Mouse (Mus musculus) pancreas, adult 10 weeks (tissue): ENCODE data around the gene Speer4c. TPM values are rescaled to one million over a fixed set of nuclear protein-coding genes. Genes with fewer than 3 reads are reported as not detected.

Experiments used
- polyA plus RNA-seq: library from polyadenylated mRNA; stranded (reverse); fragments of 350-450 nt; fragmentation: Illumina TruSeq; extraction: RNeasy Lipid Tissue Mini Kit (QIAGEN cat#74804); gene quantifications from one replicate; pipeline ENCODE4 v1.2.3, GENCODE M21; 2015; ENCODE audit warnings: low read depth, low replicate concordance; ENCODE audit not compliant: insufficient read depth

Gene Speer4c
- not detected for polyA plus RNA-seq

GRCm38 (mm10) chr5:15714171-15714570 lies at the start of gene Speer4c:
TSS of gene Speer4c (minus strand) at chr5:15714271.

Other genes with a start within 250 kb of the Speer4c start
- not detected for gene Gm21149, start 237.7 kb downstream of the Speer4c start, polyA plus RNA-seq
- gene Gm21190, start 185.0 kb downstream of the Speer4c start, polyA plus RNA-seq = not detected
- gene Gm21083, start 136.9 kb downstream of the Speer4c start, polyA plus RNA-seq = not detected
- gene Speer4d, start 95.2 kb downstream of the Speer4c start, polyA plus RNA-seq = not detected
- not detected for gene 4930572O03Rik, start 57.2 kb downstream of the Speer4c start, polyA plus RNA-seq
- 4.1 TPM for gene Cacna2d1, start 220.4 kb upstream of the Speer4c start, polyA plus RNA-seq